Mouse (Mus musculus) small intestine, adult 2 months (tissue): Measurements from ENCODE around the gene Gdf5.

Source experiments
- CTCF ChIP-seq: fragments of 200-500 bp; IDR thresholded peaks from 2 replicates; pipeline ENCODE4 v1.5.1; 2012; ENCODE audit warnings: low read depth, mild to moderate bottlenecking, control low read depth, inconsistent platforms, low read length, moderate library complexity, mixed read lengths; ENCODE audit not compliant: insufficient replicate concordance, insufficient read length; ENCODE audit errors: extremely low read depth
- POLR2A ChIP-seq: fragments of 200-500 bp; IDR thresholded peaks from 2 replicates; pipeline ENCODE4 v1.6.1; 2012; ENCODE audit warnings: low read depth, mild to moderate bottlenecking, control low read depth, inconsistent platforms, low read length, moderate library complexity

- no peak for TF ChIP-seq POLR2A
- TF ChIP-seq CTCF, result no peak
Observed at GRCm38 (mm10) chr2:155895046-155895735, 50.0 kb downstream of the Gdf5 start.
